Mouse (Mus musculus) limb, embryonic 14.5 days (tissue): ENCODE data around the gene Rbfox1. TPM values are rescaled to one million over a fixed set of nuclear protein-coding genes. Genes with fewer than 3 reads are reported as not detected.

Experiments used
- ATAC-seq: fragments of 200-750 bp; cut with Nextera tagmentation; 2 replicates; pipeline ENCODE4 v1.8.0; 2017; ENCODE audit warnings: low read depth, moderate number of reproducible peaks, moderate TSS enrichment; ENCODE audit not compliant: low FRiP score
- DNase-seq: peaks from one replicate; pipeline ENCODE4 v3.0.0-alpha.2; 2015; ENCODE audit warnings: low spot score
- H3K27ac ChIP-seq: fragments of 300-500 bp; sonication (generic); replicated peaks from 2 replicates; pipeline ENCODE4 v1.5.1; 2014; ENCODE audit warnings: low read depth, mild to moderate bottlenecking, low read length, moderate library complexity, mixed read lengths
- H3K27me3 ChIP-seq: fragments of 300-500 bp; sonication (generic); 2 replicates; pipeline ENCODE4 v1.6.1; 2014; ENCODE audit warnings: low read length, mixed read lengths; ENCODE audit not compliant: control insufficient read depth, insufficient read depth
- H3K36me3 ChIP-seq: fragments of 300-500 bp; sonication (generic); 2 replicates; pipeline ENCODE4 v1.6.1; 2014; ENCODE audit warnings: mild to moderate bottlenecking, low read length, moderate library complexity, mixed read lengths; ENCODE audit not compliant: control insufficient read depth, insufficient read depth
- H3K4me1 ChIP-seq: fragments of 300-500 bp; sonication (generic); 2 replicates; pipeline ENCODE4 v1.6.1; 2014; ENCODE audit warnings: antibody characterized with exemption, low read length, mixed read lengths; ENCODE audit not compliant: control insufficient read depth, insufficient read depth
- H3K4me2 ChIP-seq: fragments of 300-500 bp; sonication (generic); replicated peaks from 2 replicates; pipeline ENCODE4 v1.6.1; 2014; ENCODE audit warnings: low read depth, mild to moderate bottlenecking, low read length, moderate library complexity; ENCODE audit not compliant: severe bottlenecking
- H3K4me3 ChIP-seq: fragments of 300-500 bp; sonication (generic); replicated peaks from 2 replicates; pipeline ENCODE4 v1.5.1; 2014; ENCODE audit warnings: low read length
- H3K9ac ChIP-seq: fragments of 300-500 bp; sonication (generic); 2 replicates; pipeline ENCODE4 v1.6.1; 2014; ENCODE audit warnings: mild to moderate bottlenecking, low read depth, low read length, moderate library complexity; ENCODE audit not compliant: severe bottlenecking
- H3K9me3 ChIP-seq: fragments of 300-500 bp; sonication (generic); 2 replicates; pipeline ENCODE4 v1.6.1; 2016; ENCODE audit warnings: low read length; ENCODE audit not compliant: control insufficient read depth
- POLR2A ChIP-seq: fragments of 200-500 bp; IDR thresholded peaks from 2 replicates; pipeline ENCODE4 v1.8.0; 2012; ENCODE audit warnings: inconsistent platforms, mild to moderate bottlenecking, moderate library complexity, borderline replicate concordance; ENCODE audit not compliant: insufficient read depth, insufficient read length; ENCODE audit errors: extremely low read depth
- WGBS: fragments of 180-500 bp; shearing (Covaris S2); extraction: QIAGEN DNeasy Blood & Tissue Kit; methylation state at CpG from one replicate; pipeline ENCODE4 v1.1.7; 2014; 5-methylcytosine and 5-hydroxymethylcytosine counted together
- polyA plus RNA-seq, 2 experiments: library from polyadenylated mRNA; depleted of rRNA in 1 of 2; stranded (reverse) in 1 of 2; unstranded in 1 of 2; fragments of >200 nt; fragmentation: Nextera tagmentation in 1 of 2; extraction: Ambion mirVana in 1 of 2; gene quantifications; 2 replicates each; pipeline versions ENCODE4 v1.2.1 to v1.2.3; 2012 to 2014

Gene Rbfox1
- polyA plus RNA-seq, 2 experiments, result 3.8 to 6.0 TPM

- no peak for ATAC-seq
- H3K4me1 ChIP-seq, result peaks cover 10% of the 10 kb centered on the region
- no peak for TF ChIP-seq POLR2A
- no peak for DNase-seq
- H3K27ac ChIP-seq, result no peak overlapping the region
- no peak overlapping the region for H3K4me2 ChIP-seq
- WGBS, result 67% methylated on average over 6 of the region's 6 CpGs
- no peaks in the 10 kb centered on the region for H3K27me3 ChIP-seq
- no peaks in the 10 kb centered on the region for H3K9me3 ChIP-seq
- no peak overlapping the region for H3K9ac ChIP-seq
- H3K4me3 ChIP-seq, result no peak overlapping the region
- no peaks in the 10 kb centered on the region for H3K36me3 ChIP-seq
Measured at GRCm38 (mm10) chr16:7146454-7146853, 1261.3 kb downstream of the Rbfox1 start.

- Histone ChIP-seq H3K4me1 (peaks cover 10% of the 10 kb centered on the region), H3K27me3 (no peaks in the 10 kb centered on the region), H3K9ac (no peak overlapping the region), H3K27ac (no peak overlapping the region), H3K4me2 (no peak overlapping the region), H3K4me3 (no peak overlapping the region), H3K9me3 (no peaks in the 10 kb centered on the region), H3K36me3 (no peaks in the 10 kb centered on the region)
- ATAC-seq (no peak), DNase-seq (no peak)
- no peak for TF ChIP-seq POLR2A
- 67% methylated on average over 2 of the region's 2 CpGs for WGBS
Measured at GRCm38 (mm10) chr16:7147884-7148283, 1262.7 kb downstream of the Rbfox1 start.

GRCm38 (mm10) chr16:7149106-7149899 is 1264.1 kb downstream of the Rbfox1 start:
- DNase-seq (peak; percentile 51), ATAC-seq (peak; percentile 79)
- Histone ChIP-seq H3K9ac (no peak overlapping the region), H3K4me1 (peaks cover 10% of the 10 kb centered on the region), H3K4me3 (no peak overlapping the region), H3K27me3 (no peaks in the 10 kb centered on the region), H3K27ac (0 out of 2 replicates have a peak overlapping the region, but pooled peaks have one; percentile 39), H3K9me3 (no peaks in the 10 kb centered on the region), H3K36me3 (no peaks in the 10 kb centered on the region), H3K4me2 (peak overlapping the region; percentile 29; the same call in 1 of the 2 replicates)
- 60% methylated on average over 16 of the region's 16 CpGs for WGBS
- TF ChIP-seq POLR2A, result no peak

- 7% methylated on average over 8 of the region's 8 CpGs for WGBS
Measured at GRCm38 (mm10) chr16:7150201-7150791, 1265.1 kb downstream of the Rbfox1 start.

GRCm38 (mm10) chr16:7152401-7152800 is 1267.2 kb downstream of the Rbfox1 start:
- peaks cover 10% of the 10 kb centered on the region for H3K4me1 ChIP-seq
- no peak overlapping the region for H3K4me3 ChIP-seq
- TF ChIP-seq POLR2A, result no peak
- H3K9ac ChIP-seq, result no peak overlapping the region
- H3K27ac ChIP-seq, result no peak overlapping the region
- ATAC-seq, result no peak
- DNase-seq, result no peak
- H3K4me2 ChIP-seq, result no peak overlapping the region
- H3K9me3 ChIP-seq, result no peaks in the 10 kb centered on the region
- no peaks in the 10 kb centered on the region for H3K27me3 ChIP-seq
- no peaks in the 10 kb centered on the region for H3K36me3 ChIP-seq
- 85% methylated on average over 4 of the region's 4 CpGs for WGBS

More at GRCm38 (mm10) chr16:7150201-7150791, 1265.1 kb downstream of the Rbfox1 start:
- ATAC-seq (peak; percentile 91), DNase-seq (peak; percentile 56)
- no peak overlapping the region for H3K4me3 ChIP-seq
- H3K36me3 ChIP-seq, result no peaks in the 10 kb centered on the region
- no peaks in the 10 kb centered on the region for H3K9me3 ChIP-seq
- H3K4me1 ChIP-seq, result peaks cover 10% of the 10 kb centered on the region
- H3K4me2 ChIP-seq, result peak overlapping the region; percentile 29
- H3K9ac ChIP-seq, result peak overlapping the region; percentile 21; the same call in 1 of the 2 replicates
- no peaks in the 10 kb centered on the region for H3K27me3 ChIP-seq
- peak overlapping the region; percentile 39 for H3K27ac ChIP-seq
- TF ChIP-seq POLR2A, result no peak
